Mouse (Mus musculus) layer of hippocampus, postnatal 10 days (tissue): ENCODE measurements at regions not wholly inside any gene's neighbourhood (a gene's known extent, or its start where the extent isn't known, plus 50 kb on each side); places are given as distances from the start of the nearest gene placed in this dataset.
A peak's percentile ranks its signal among the peaks of the same experiment; 100 is the strongest.

Experiments used
- DNase-seq, 2 experiments: peaks; one replicate each; pipeline ENCODE4 v3.0.0; 2021; ENCODE audit warnings: low spot score in 2 of 2

- no peak for DNase-seq
Measured at GRCm38 (mm10) chr12:26144616-26145015, 270.4 kb downstream of the Rnf144a start.

GRCm38 (mm10) chr12:26143411-26143810 is 271.6 kb downstream of the Rnf144a start:
- no peak for DNase-seq

GRCm38 (mm10) chr12:26130811-26131210 is 284.2 kb downstream of the Rnf144a start:
- DNase-seq: peak in 1 of 2 experiments; percentile 28

GRCm38 (mm10) chr12:26130011-26130410 is 285.0 kb downstream of the Rnf144a start:
- no peak for DNase-seq

- DNase-seq: no peak
Measured at GRCm38 (mm10) chr12:26129511-26129910, 285.5 kb downstream of the Rnf144a start.

GRCm38 (mm10) chr12:26128851-26129250 is 286.2 kb downstream of the Rnf144a start:
- no peak for DNase-seq

- peak in 1 of 2 experiments; percentile 42 for DNase-seq
Measured at GRCm38 (mm10) chr12:26126260-26126659, 288.8 kb downstream of the Rnf144a start.

- no peak for DNase-seq
Measured at GRCm38 (mm10) chr12:26124211-26124610, 290.8 kb downstream of the Rnf144a start.

- DNase-seq: peak; percentile 46 to 59
Measured at GRCm38 (mm10) chr12:26115339-26115912, 299.6 kb downstream of the Rnf144a start.

- DNase-seq: peak; percentile 75 to 81
Measured at GRCm38 (mm10) chr12:26112166-26113019, 302.7 kb downstream of the Rnf144a start.

- no peak for DNase-seq
Measured at GRCm38 (mm10) chr12:26109866-26110265, 305.2 kb downstream of the Rnf144a start.

GRCm38 (mm10) chr12:26104372-26104771 is 310.7 kb downstream of the Rnf144a start:
- no peak for DNase-seq

GRCm38 (mm10) chr12:26102384-26102783 is 312.7 kb downstream of the Rnf144a start:
- no peak for DNase-seq

- no peak for DNase-seq
Measured at GRCm38 (mm10) chr12:26100140-26100539, 314.9 kb downstream of the Rnf144a start.

GRCm38 (mm10) chr12:26099176-26099575 is 315.9 kb downstream of the Rnf144a start:
- no peak for DNase-seq

GRCm38 (mm10) chr12:26092311-26092710 is 322.7 kb downstream of the Rnf144a start:
- DNase-seq: no peak

- DNase-seq: no peak
Measured at GRCm38 (mm10) chr12:26091865-26092264, 323.2 kb downstream of the Rnf144a start.

- no peak for DNase-seq
Measured at GRCm38 (mm10) chr12:26088389-26088788, 326.7 kb downstream of the Rnf144a start.

- DNase-seq: no peak
Measured at GRCm38 (mm10) chr12:26086923-26087322, 328.1 kb downstream of the Rnf144a start.

GRCm38 (mm10) chr12:26086414-26086813 is 328.6 kb downstream of the Rnf144a start:
- DNase-seq: no peak

GRCm38 (mm10) chr12:26079061-26079625 is 335.9 kb downstream of the Rnf144a start:
- DNase-seq: no peak

- no peak for DNase-seq
Measured at GRCm38 (mm10) chr12:26075638-26076254, 339.3 kb downstream of the Rnf144a start.
